Mouse (Mus musculus): Measurements from ENCODE around the gene Timm22. TPM values are rescaled to one million over a fixed set of nuclear protein-coding genes. Genes with fewer than 3 reads are reported as not detected.

The Timm22 gene
- polyA plus RNA-seq, 1 experiment from 2014 or later = 130 TPM

GRCm38 (mm10) chr11:76372534-76372933 lies 34.2 kb upstream of the Timm22 start:
- Histone ChIP-seq H3K27ac (no peak overlapping the region), H3K4me3 (no peak overlapping the region), H3K36me3 (no peaks in the 10 kb centered on the region), H3K9me3 (no peaks in the 10 kb centered on the region), H3K4me2 (no peak overlapping the region), H3K4me1 (peaks cover 88% of the 10 kb centered on the region), H3K9ac (no peak overlapping the region), H3K27me3 (no peaks in the 10 kb centered on the region)
- no peak for ATAC-seq (ENCODE audit: insufficient number of reproducible peaks, insufficient read depth, low FRiP score, low TSS enrichment, low read depth)
- 66% methylated on average over 6 of the region's 6 CpGs for WGBS

- Histone ChIP-seq H3K4me2 (peak overlapping the region; percentile 18; the same call in 1 of the 2 replicates), H3K27me3 (no peaks in the 10 kb centered on the region), H3K9me3 (no peaks in the 10 kb centered on the region), H3K4me3 (no peak overlapping the region), H3K9ac (peak overlapping the region; percentile 46; the same call in 1 of the 2 replicates), H3K27ac (peak overlapping the region; percentile 93), H3K4me1 (peaks cover 92% of the 10 kb centered on the region), H3K36me3 (no peaks in the 10 kb centered on the region)
- 40% methylated on average over 17 of the region's 17 CpGs for WGBS
- peak; percentile 77; the same call in 1 of the 2 replicates for ATAC-seq (ENCODE audit: insufficient number of reproducible peaks, insufficient read depth, low FRiP score, low TSS enrichment, low read depth)
Observed at GRCm38 (mm10) chr11:76374491-76375185, 32.1 kb upstream of the Timm22 start.

GRCm38 (mm10) chr11:76376425-76376824 lies 30.3 kb upstream of the Timm22 start:
- Histone ChIP-seq H3K9ac (no peak overlapping the region), H3K27ac (no peak overlapping the region), H3K4me1 (peaks cover 90% of the 10 kb centered on the region), H3K4me3 (no peak overlapping the region), H3K4me2 (no peak overlapping the region), H3K36me3 (no peaks in the 10 kb centered on the region), H3K9me3 (no peaks in the 10 kb centered on the region), H3K27me3 (no peaks in the 10 kb centered on the region)
- 83% methylated on average over 3 of the region's 3 CpGs for WGBS
- ATAC-seq (ENCODE audit: insufficient number of reproducible peaks, insufficient read depth, low FRiP score, low TSS enrichment, low read depth) = no peak

- Histone ChIP-seq H3K27me3 (no peaks in the 10 kb centered on the region), H3K4me3 (no peak overlapping the region), H3K4me2 (no peak overlapping the region), H3K9me3 (no peaks in the 10 kb centered on the region), H3K9ac (no peak overlapping the region), H3K27ac (no peak overlapping the region), H3K4me1 (peaks cover 90% of the 10 kb centered on the region), H3K36me3 (no peaks in the 10 kb centered on the region)
- ATAC-seq (ENCODE audit: insufficient number of reproducible peaks, insufficient read depth, low FRiP score, low TSS enrichment, low read depth) = no peak
- WGBS = 49% methylated on average over 11 of the region's 11 CpGs
Observed at GRCm38 (mm10) chr11:76379921-76380544, 26.7 kb upstream of the Timm22 start.

GRCm38 (mm10) chr11:76381201-76381885 lies 25.4 kb upstream of the Timm22 start:
- H3K36me3 ChIP-seq = no peaks in the 10 kb centered on the region
- H3K27ac ChIP-seq = no peak overlapping the region
- H3K9me3 ChIP-seq = no peaks in the 10 kb centered on the region
- no peak overlapping the region for H3K4me2 ChIP-seq
- ATAC-seq (ENCODE audit: insufficient number of reproducible peaks, insufficient read depth, low FRiP score, low TSS enrichment, low read depth) = no peak
- H3K27me3 ChIP-seq = no peaks in the 10 kb centered on the region
- H3K4me3 ChIP-seq = no peak overlapping the region
- H3K4me1 ChIP-seq = peaks cover 87% of the 10 kb centered on the region
- H3K9ac ChIP-seq = no peak overlapping the region
- WGBS = 59% methylated on average over 15 of the region's 15 CpGs

GRCm38 (mm10) chr11:76382711-76383324 lies 23.9 kb upstream of the Timm22 start:
- Histone ChIP-seq H3K9me3 (no peaks in the 10 kb centered on the region), H3K4me3 (no peak overlapping the region), H3K36me3 (no peaks in the 10 kb centered on the region), H3K27ac (peak overlapping the region; percentile 77), H3K4me1 (peaks cover 73% of the 10 kb centered on the region), H3K9ac (no peak overlapping the region), H3K27me3 (no peaks in the 10 kb centered on the region), H3K4me2 (peak overlapping the region; percentile 2; the same call in 1 of the 2 replicates)
- no peak for ATAC-seq (ENCODE audit: insufficient number of reproducible peaks, insufficient read depth, low FRiP score, low TSS enrichment, low read depth)
- WGBS = 41% methylated on average over 13 of the region's 13 CpGs

GRCm38 (mm10) chr11:76384307-76384706 lies 22.4 kb upstream of the Timm22 start:
- peak overlapping the region; percentile 9; the same call in 1 of the 2 replicates for H3K4me2 ChIP-seq

GRCm38 (mm10) chr11:76385017-76385416 lies 21.7 kb upstream of the Timm22 start:
- Histone ChIP-seq H3K27me3 (no peaks in the 10 kb centered on the region), H3K4me1 (peaks cover 80% of the 10 kb centered on the region), H3K9ac (no peak overlapping the region), H3K36me3 (no peaks in the 10 kb centered on the region), H3K9me3 (no peaks in the 10 kb centered on the region), H3K4me2 (no peak overlapping the region), H3K4me3 (no peak overlapping the region), H3K27ac (peak overlapping the region; percentile 75)
- 50% methylated on average over 4 of the region's 4 CpGs for WGBS
- ATAC-seq (ENCODE audit: insufficient number of reproducible peaks, insufficient read depth, low FRiP score, low TSS enrichment, low read depth) = no peak

More at GRCm38 (mm10) chr11:76384307-76384706, 22.4 kb upstream of the Timm22 start:
- Histone ChIP-seq H3K27me3 (no peaks in the 10 kb centered on the region), H3K9ac (no peak overlapping the region), H3K4me1 (peaks cover 77% of the 10 kb centered on the region), H3K36me3 (no peaks in the 10 kb centered on the region), H3K4me3 (no peak overlapping the region), H3K27ac (peak overlapping the region; percentile 75), H3K9me3 (no peaks in the 10 kb centered on the region)
- 65% methylated on average over 5 of the region's 5 CpGs for WGBS
- ATAC-seq (ENCODE audit: insufficient number of reproducible peaks, insufficient read depth, low FRiP score, low TSS enrichment, low read depth) = no peak

- Histone ChIP-seq H3K4me2 (no peak overlapping the region), H3K9me3 (no peaks in the 10 kb centered on the region), H3K27ac (peak overlapping the region; percentile 75; the same call in 1 of the 2 replicates), H3K4me3 (no peak overlapping the region), H3K27me3 (no peaks in the 10 kb centered on the region), H3K4me1 (peaks cover 74% of the 10 kb centered on the region), H3K9ac (no peak overlapping the region), H3K36me3 (peaks cover 3% of the 10 kb centered on the region)
- no peak for ATAC-seq (ENCODE audit: insufficient number of reproducible peaks, insufficient read depth, low FRiP score, low TSS enrichment, low read depth)
- 48% methylated on average over 3 of the region's 3 CpGs for WGBS
Observed at GRCm38 (mm10) chr11:76385746-76386145, 21.0 kb upstream of the Timm22 start.

GRCm38 (mm10) chr11:76387097-76387496 lies 19.7 kb upstream of the Timm22 start:
- Histone ChIP-seq H3K36me3 (peaks cover 16% of the 10 kb centered on the region), H3K4me1 (peaks cover 61% of the 10 kb centered on the region), H3K27ac (no peak overlapping the region), H3K4me3 (no peak overlapping the region), H3K4me2 (no peak overlapping the region), H3K9me3 (peaks cover 3% of the 10 kb centered on the region; the same call in 1 of the 2 replicates), H3K9ac (no peak overlapping the region), H3K27me3 (no peaks in the 10 kb centered on the region)
- no peak for ATAC-seq (ENCODE audit: insufficient number of reproducible peaks, insufficient read depth, low FRiP score, low TSS enrichment, low read depth)
- 76% methylated on average over 1 of the region's 1 CpGs for WGBS

GRCm38 (mm10) chr11:76388711-76389110 lies 18.0 kb upstream of the Timm22 start:
- Histone ChIP-seq H3K4me2 (no peak overlapping the region), H3K4me3 (no peak overlapping the region), H3K4me1 (peaks cover 54% of the 10 kb centered on the region), H3K9me3 (peaks cover 3% of the 10 kb centered on the region; the same call in 1 of the 2 replicates), H3K27ac (no peak overlapping the region), H3K36me3 (peaks cover 16% of the 10 kb centered on the region), H3K27me3 (no peaks in the 10 kb centered on the region), H3K9ac (no peak overlapping the region)
- no peak for ATAC-seq (ENCODE audit: insufficient number of reproducible peaks, insufficient read depth, low FRiP score, low TSS enrichment, low read depth)
- 24% methylated on average over 7 of the region's 7 CpGs for WGBS
